Mouse (Mus musculus) cerebellum, adult 8-10 months (tissue): Measurements from ENCODE around the gene Sorbs2.
"Not testable (repeated sequence)": the region's sequence is repeated elsewhere in the genome, so short reads cannot be mapped to it uniquely, and the experiment has no call there.

ENCODE experiments used
- DNase-seq: peaks from one replicate; pipeline ENCODE4 v3.0.0; 2022

The Sorbs2 gene

DNA sequence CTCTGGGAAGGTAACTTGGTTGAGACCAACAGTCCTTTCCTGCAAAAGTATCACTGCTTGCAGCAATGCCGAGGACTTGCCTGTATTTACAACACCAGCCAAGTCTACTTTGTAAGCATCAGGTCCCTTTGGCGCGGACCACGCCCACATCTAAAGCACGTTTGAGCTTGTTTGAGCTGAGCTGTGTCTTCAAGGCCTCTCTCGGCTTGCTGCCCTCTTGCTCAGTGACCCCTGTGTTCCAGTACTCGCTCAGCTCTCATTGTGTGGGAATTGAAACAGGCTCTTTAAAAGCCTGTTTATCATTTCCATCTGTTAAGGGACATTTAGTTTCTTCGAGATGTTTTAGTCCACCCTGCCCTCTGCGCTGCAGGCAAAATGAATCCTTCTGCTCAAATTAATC, 350.8 kb downstream of the Sorbs2 start:
- DNase-seq: no peak

DNA sequence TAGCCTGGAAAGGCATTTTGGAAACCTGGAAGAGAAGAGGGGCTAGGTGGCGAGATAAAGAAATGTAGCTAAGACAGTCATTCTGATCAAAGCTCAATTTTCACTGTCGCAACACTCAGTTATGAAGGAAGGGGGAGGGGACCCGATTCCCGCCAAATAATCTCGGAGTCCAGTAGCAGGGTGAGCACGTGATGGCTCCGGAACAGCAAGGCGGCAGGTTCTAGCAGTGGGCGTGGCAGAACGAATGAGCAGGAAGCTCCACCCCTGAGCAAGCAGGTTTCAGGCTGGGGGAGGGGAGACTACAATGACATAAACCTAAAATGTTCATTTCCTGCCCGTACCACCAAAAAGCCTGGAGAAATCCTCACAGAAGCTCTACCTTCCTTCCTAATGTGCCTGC, 364.0 kb downstream of the Sorbs2 start:
- not testable (repeated sequence) for DNase-seq

DNA sequence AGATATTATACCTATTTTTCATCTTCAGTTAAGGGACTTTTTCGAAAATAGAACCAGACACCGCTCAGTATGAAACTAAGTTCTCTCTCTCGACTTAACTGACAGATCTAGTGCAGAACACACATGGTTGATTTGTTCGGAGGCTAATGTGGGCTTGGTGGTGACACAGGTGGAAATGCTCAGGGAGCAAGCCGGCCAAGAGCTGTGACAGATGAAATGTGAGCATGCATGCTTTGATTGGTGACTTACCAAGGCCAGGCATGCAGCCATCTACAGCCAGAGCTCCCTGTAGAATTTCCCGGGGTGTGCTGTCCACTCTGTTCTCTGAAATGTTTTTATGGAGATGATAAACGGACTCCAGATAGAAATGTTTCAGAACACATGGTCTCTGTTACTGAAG, 364.5 kb downstream of the Sorbs2 start:
- no peak for DNase-seq

DNA sequence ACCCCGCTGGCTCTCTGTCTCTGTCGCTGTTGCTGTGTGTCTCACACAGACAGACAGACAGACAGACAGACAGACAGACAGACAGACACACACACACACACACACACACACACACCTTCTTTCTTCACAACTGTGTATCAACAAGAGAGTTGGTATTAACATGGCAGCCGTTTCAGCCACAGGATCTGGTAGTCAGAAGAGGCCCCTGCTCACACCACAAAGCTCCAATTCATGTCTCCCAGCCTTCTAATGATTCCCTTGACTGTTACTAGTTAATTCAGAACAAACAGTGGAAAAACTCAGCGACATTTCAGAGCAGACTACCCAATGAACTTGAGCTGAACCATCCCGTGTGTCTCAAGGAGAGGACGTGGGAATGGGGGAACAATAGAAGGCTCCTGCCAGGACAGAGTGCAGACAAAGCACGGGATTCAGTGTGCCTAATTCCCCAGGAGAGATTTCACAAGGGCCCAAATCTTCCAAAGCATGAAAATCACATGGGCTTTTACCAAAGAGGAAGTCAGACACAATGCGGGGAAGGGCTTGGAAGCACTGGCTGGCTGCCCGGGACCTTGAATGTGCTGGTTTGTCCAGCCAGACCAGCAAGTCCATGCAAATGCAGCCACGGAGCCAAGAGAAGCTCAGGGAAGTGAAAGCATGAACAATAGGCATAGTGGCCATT, 367.5 kb downstream of the Sorbs2 start:
- peak; percentile 13 for DNase-seq

DNA sequence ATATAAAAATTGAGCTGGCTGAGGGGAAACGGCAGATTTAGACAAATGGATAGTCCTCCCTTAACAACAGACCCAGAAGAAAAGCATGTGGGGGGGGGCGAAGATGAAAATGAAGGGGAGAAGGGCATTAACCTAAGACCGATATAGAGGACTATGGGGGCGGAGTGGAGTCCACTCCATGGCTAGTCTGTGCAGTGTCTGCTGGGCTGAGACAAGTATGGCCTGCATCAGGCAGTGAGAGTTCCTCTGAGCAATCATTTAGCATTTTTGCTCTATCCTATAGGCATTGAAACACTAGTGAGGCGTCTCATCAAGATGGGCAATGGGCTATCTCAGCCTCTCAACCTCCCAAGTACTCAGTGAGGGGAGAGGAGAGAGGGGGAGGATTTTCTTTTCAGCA, 368.8 kb downstream of the Sorbs2 start:
- DNase-seq: no peak
